Mouse (Mus musculus) olfactory bulb, adult 2 months (tissue): ENCODE results near the gene Tmem108.

Experiments used
- CTCF ChIP-seq: fragments of 200-500 bp; IDR thresholded peaks from 2 replicates; pipeline ENCODE4 v1.5.1; 2012; ENCODE audit warnings: low read depth, mild to moderate bottlenecking, low read length, moderate library complexity; ENCODE audit not compliant: insufficient read depth
- POLR2A ChIP-seq: fragments of 200-500 bp; IDR thresholded peaks from 2 replicates; pipeline ENCODE4 v1.6.1; 2012; ENCODE audit warnings: mild to moderate bottlenecking, low read depth, low read length, moderate library complexity; ENCODE audit not compliant: insufficient read depth

DNA sequence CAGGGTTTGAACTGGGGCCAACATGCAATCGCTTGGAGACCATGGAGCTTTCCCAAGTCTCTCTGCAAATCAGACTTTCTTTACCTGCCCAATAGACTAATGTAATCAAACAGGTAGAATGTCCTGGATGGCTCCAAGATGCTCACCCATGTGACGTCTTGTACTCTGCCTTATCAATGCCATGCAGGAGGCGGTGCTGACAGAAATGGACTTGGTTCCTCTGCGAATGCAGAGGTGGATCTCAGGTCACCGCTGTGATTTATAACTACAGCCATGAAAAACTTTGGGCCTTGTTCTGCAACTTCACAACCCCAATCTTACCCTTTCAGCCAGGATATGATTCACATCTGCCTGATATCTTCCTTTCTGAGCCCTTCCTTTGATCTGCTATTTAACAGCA lies 83.8 kb downstream of the Tmem108 start:
- TF ChIP-seq POLR2A = no peak
- no peak for TF ChIP-seq CTCF
